In the genomic region with DNA sequence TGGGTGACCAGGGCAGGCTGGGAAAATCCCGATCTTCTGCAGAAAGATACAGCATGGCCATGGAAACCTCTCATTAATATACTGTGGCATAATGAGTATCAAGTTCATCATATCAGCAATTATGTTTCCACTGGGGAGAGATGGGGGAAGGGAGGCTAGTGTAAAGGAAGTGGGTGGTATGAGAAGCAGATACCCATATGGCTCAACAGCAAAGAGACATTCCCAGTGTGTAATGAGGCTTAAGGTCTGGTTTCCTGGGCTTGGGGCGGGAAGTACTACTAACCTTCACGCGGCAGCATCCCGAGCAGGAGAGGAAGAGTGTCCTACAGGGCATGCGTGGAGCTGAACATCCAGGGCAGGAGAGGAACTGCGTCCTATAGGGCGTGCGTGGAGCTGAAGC, we compare ENCODE assay signal across 8 mouse cellular contexts.
"Had no signal": no experiment of that assay in that cellular context is flagged by ENCODE, and none has a peak within 500 bp of the region (broad histone marks: within the 10 kb centered on the region; RNA-seq: fewer than 3 reads in every experiment).

No protein-coding gene starts in this region.

- DNase-seq: lung, adult 18-20 months; lung, embryonic 14.5 days; lung, postnatal 10 days; lung, postnatal 4 days; right cerebral cortex, postnatal 14 days; thymus, adult 2 months; thymus, postnatal 25 days; thymus, postnatal 4 days had no signal
